Mouse (Mus musculus): ENCODE measurements around the gene Creld2. TPM values are rescaled to one million over a fixed set of nuclear protein-coding genes. Genes with fewer than 3 reads are reported as not detected.

Creld2 gene
- polyA plus RNA-seq, 1 experiment from 2014 or later, result 71.7 TPM

- H3K4me3 ChIP-seq (ENCODE audit: low read depth, low read length), result no peak overlapping the region
- no peaks in the 10 kb centered on the region for H3K27me3 ChIP-seq (ENCODE audit: control insufficient read depth, insufficient read depth, low read length)
- no peak for ATAC-seq (replicated peaks; ENCODE audit: insufficient number of reproducible peaks, low FRiP score, low TSS enrichment)
- H3K36me3 ChIP-seq (ENCODE audit: control insufficient read depth, insufficient read depth, low read length), result no peaks in the 10 kb centered on the region
- H3K27ac ChIP-seq (ENCODE audit: low read depth, low read length), result no peak overlapping the region
- 76% methylated on average over 6 of the region's 6 CpGs for WGBS (ENCODE audit: insufficient replicate concordance)
- H3K4me1 ChIP-seq (ENCODE audit: control insufficient read depth, insufficient read depth, low read length), result peaks cover 43% of the 10 kb centered on the region
- H3K4me2 ChIP-seq, result no peak overlapping the region; the same call in 1 of the 2 replicates
- no peak overlapping the region for H3K9ac ChIP-seq (ENCODE audit: low read depth, low read length)
- no peaks in the 10 kb centered on the region for H3K9me3 ChIP-seq (replicated peaks; ENCODE audit: control insufficient read depth, low read length)
These were observed 16.6 kb downstream of the Creld2 start for GRCm38 (mm10) chr15:88836031-88836430.

DNA sequence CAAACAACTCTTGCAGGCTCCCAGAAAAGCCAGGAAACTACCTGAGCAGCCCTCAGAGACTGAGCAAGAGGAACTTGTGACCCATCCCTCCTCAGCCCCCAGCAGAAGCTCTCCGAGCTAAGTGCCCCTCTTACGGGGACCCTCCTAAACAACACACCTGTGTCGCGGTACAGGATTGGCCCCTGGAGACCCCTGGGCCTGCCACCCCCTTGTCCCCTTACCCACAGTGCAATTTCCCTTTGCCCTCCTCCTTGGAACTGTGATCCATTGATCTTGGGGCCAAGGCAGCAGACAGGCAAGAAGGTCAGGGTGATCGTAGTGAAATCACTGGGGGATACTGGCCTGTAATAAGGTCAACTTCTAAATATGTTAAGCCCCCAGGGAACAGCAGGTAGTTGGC, 17.1 kb downstream of the Creld2 start:
- Histone ChIP-seq H3K27ac (ENCODE audit: low read depth, low read length) (no peak overlapping the region), H3K4me3 (ENCODE audit: low read depth, low read length) (peak overlapping the region; percentile 56; the same call in 1 of the 2 replicates), H3K4me1 (ENCODE audit: control insufficient read depth, insufficient read depth, low read length) (peaks cover 38% of the 10 kb centered on the region)

GRCm38 (mm10) chr15:88837199-88837932, 17.9 kb downstream of the Creld2 start:
- Histone ChIP-seq H3K27ac (ENCODE audit: low read depth, low read length) (peak overlapping the region; percentile 72), H3K4me3 (ENCODE audit: low read depth, low read length) (peak overlapping the region; percentile 56), H3K9me3 (replicated peaks; ENCODE audit: control insufficient read depth, low read length) (no peaks in the 10 kb centered on the region), H3K36me3 (ENCODE audit: control insufficient read depth, insufficient read depth, low read length) (no peaks in the 10 kb centered on the region), H3K9ac (ENCODE audit: low read depth, low read length) (peak overlapping the region; percentile 73), H3K4me1 (ENCODE audit: control insufficient read depth, insufficient read depth, low read length) (peaks cover 33% of the 10 kb centered on the region), H3K27me3 (ENCODE audit: control insufficient read depth, insufficient read depth, low read length) (no peaks in the 10 kb centered on the region), H3K4me2 (peak overlapping the region; percentile 72)
- ATAC-seq (replicated peaks; ENCODE audit: insufficient number of reproducible peaks, low FRiP score, low TSS enrichment), result peak; percentile 19
- WGBS (ENCODE audit: insufficient replicate concordance), result 2% methylated on average over 39 of the region's 39 CpGs

More for the DNA sequence above, 17.1 kb downstream of the Creld2 start:
- no peak overlapping the region for H3K9ac ChIP-seq (ENCODE audit: low read depth, low read length)
- WGBS (ENCODE audit: insufficient replicate concordance), result 63% methylated on average over 5 of the region's 5 CpGs
- H3K27me3 ChIP-seq (ENCODE audit: control insufficient read depth, insufficient read depth, low read length), result no peaks in the 10 kb centered on the region
- peak overlapping the region; percentile 72 for H3K4me2 ChIP-seq
- ATAC-seq (replicated peaks; ENCODE audit: insufficient number of reproducible peaks, low FRiP score, low TSS enrichment), result no peak
- no peaks in the 10 kb centered on the region for H3K36me3 ChIP-seq (ENCODE audit: control insufficient read depth, insufficient read depth, low read length)
- H3K9me3 ChIP-seq (replicated peaks; ENCODE audit: control insufficient read depth, low read length), result no peaks in the 10 kb centered on the region

- H3K36me3 ChIP-seq (ENCODE audit: control insufficient read depth, insufficient read depth, low read length), result no peaks in the 10 kb centered on the region
- peaks cover 30% of the 10 kb centered on the region for H3K4me1 ChIP-seq (ENCODE audit: control insufficient read depth, insufficient read depth, low read length)
- WGBS (ENCODE audit: insufficient replicate concordance), result under 1% methylated on average over 11 of the region's 11 CpGs
- ATAC-seq (replicated peaks; ENCODE audit: insufficient number of reproducible peaks, low FRiP score, low TSS enrichment), result no peak
- no peaks in the 10 kb centered on the region for H3K27me3 ChIP-seq (ENCODE audit: control insufficient read depth, insufficient read depth, low read length)
- peak overlapping the region; percentile 72 for H3K4me2 ChIP-seq
- no peaks in the 10 kb centered on the region for H3K9me3 ChIP-seq (replicated peaks; ENCODE audit: control insufficient read depth, low read length)
- peak overlapping the region; percentile 73 for H3K9ac ChIP-seq (ENCODE audit: low read depth, low read length)
- peak overlapping the region; percentile 56 for H3K4me3 ChIP-seq (ENCODE audit: low read depth, low read length)
- H3K27ac ChIP-seq (ENCODE audit: low read depth, low read length), result peak overlapping the region; percentile 72
These were observed 18.5 kb downstream of the Creld2 start for GRCm38 (mm10) chr15:88837977-88838376.

GRCm38 (mm10) chr15:88839271-88839670, 19.8 kb downstream of the Creld2 start:
- no peak overlapping the region for H3K4me3 ChIP-seq (ENCODE audit: low read depth, low read length)
- H3K9me3 ChIP-seq (replicated peaks; ENCODE audit: control insufficient read depth, low read length), result no peaks in the 10 kb centered on the region
- H3K9ac ChIP-seq (ENCODE audit: low read depth, low read length), result peak overlapping the region; percentile 66
- 12% methylated on average over 9 of the region's 9 CpGs for WGBS (ENCODE audit: insufficient replicate concordance)
- peak; percentile 88 for ATAC-seq (replicated peaks; ENCODE audit: insufficient number of reproducible peaks, low FRiP score, low TSS enrichment)
- peaks cover 38% of the 10 kb centered on the region for H3K4me1 ChIP-seq (ENCODE audit: control insufficient read depth, insufficient read depth, low read length)
- no peaks in the 10 kb centered on the region for H3K36me3 ChIP-seq (ENCODE audit: control insufficient read depth, insufficient read depth, low read length)
- H3K27me3 ChIP-seq (ENCODE audit: control insufficient read depth, insufficient read depth, low read length), result no peaks in the 10 kb centered on the region
- peak overlapping the region; percentile 50 for H3K4me2 ChIP-seq
- H3K27ac ChIP-seq (ENCODE audit: low read depth, low read length), result peak overlapping the region; percentile 99

- 22% methylated on average over 10 of the region's 10 CpGs for WGBS (ENCODE audit: insufficient replicate concordance)
- Histone ChIP-seq H3K4me3 (ENCODE audit: low read depth, low read length) (no peak overlapping the region), H3K4me1 (ENCODE audit: control insufficient read depth, insufficient read depth, low read length) (peaks cover 38% of the 10 kb centered on the region), H3K4me2 (no peak overlapping the region; the same call in 1 of the 2 replicates), H3K27ac (ENCODE audit: low read depth, low read length) (peak overlapping the region; percentile 99), H3K9me3 (replicated peaks; ENCODE audit: control insufficient read depth, low read length) (no peaks in the 10 kb centered on the region), H3K36me3 (ENCODE audit: control insufficient read depth, insufficient read depth, low read length) (no peaks in the 10 kb centered on the region), H3K27me3 (ENCODE audit: control insufficient read depth, insufficient read depth, low read length) (no peaks in the 10 kb centered on the region), H3K9ac (ENCODE audit: low read depth, low read length) (peak overlapping the region; percentile 66; the same call in 1 of the 2 replicates)
- no peak for ATAC-seq (replicated peaks; ENCODE audit: insufficient number of reproducible peaks, low FRiP score, low TSS enrichment)
These were observed 20.7 kb downstream of the Creld2 start for GRCm38 (mm10) chr15:88840126-88840525.

- H3K4me2 ChIP-seq, result no peak overlapping the region
- no peaks in the 10 kb centered on the region for H3K36me3 ChIP-seq (ENCODE audit: control insufficient read depth, insufficient read depth, low read length)
- H3K27ac ChIP-seq (ENCODE audit: low read depth, low read length), result no peak overlapping the region
- no peaks in the 10 kb centered on the region for H3K9me3 ChIP-seq (replicated peaks; ENCODE audit: control insufficient read depth, low read length)
- H3K27me3 ChIP-seq (ENCODE audit: control insufficient read depth, insufficient read depth, low read length), result no peaks in the 10 kb centered on the region
- no peak overlapping the region for H3K9ac ChIP-seq (ENCODE audit: low read depth, low read length)
- no peak overlapping the region for H3K4me3 ChIP-seq (ENCODE audit: low read depth, low read length)
- WGBS (ENCODE audit: insufficient replicate concordance), result 83% methylated on average over 2 of the region's 2 CpGs
- no peak for ATAC-seq (replicated peaks; ENCODE audit: insufficient number of reproducible peaks, low FRiP score, low TSS enrichment)
- peaks cover 37% of the 10 kb centered on the region for H3K4me1 ChIP-seq (ENCODE audit: control insufficient read depth, insufficient read depth, low read length)
These were observed 21.7 kb downstream of the Creld2 start for GRCm38 (mm10) chr15:88841160-88841559.

DNA sequence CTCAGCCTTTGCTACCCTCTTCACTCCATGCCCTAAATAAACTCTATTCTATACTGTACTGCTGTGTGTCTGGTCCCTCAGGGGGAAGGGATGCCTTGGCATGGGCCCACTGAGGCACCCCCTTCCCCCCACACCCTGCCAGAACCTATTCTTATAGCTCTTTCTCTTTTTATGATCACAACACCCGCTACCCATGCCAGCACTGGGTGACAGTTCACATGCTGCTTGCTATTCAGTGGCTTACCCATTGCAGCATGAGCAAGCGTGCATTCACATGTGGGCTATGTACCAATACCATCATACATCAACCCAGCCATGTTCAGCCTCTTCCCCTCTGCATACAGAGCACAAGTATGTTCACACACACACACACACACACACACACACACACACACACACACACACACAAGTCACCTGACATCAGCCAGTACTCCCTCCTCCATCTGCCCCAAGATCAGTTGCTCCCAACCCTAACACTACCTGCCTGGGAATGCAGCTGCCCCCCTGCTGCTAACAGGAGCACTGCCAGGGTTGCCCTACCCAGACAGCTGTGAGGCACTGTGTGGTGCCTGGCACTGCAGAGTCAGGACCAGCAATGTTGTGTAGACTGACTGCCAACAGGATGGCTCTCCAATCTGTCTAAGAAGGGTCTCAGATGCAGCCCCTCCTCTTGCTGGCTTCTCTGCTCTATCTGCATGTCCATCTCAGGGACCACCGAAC, 22.3 kb downstream of the Creld2 start:
- Histone ChIP-seq H3K4me3 (ENCODE audit: low read depth, low read length) (no peak overlapping the region), H3K27ac (ENCODE audit: low read depth, low read length) (no peak overlapping the region), H3K9ac (ENCODE audit: low read depth, low read length) (no peak overlapping the region), H3K36me3 (ENCODE audit: control insufficient read depth, insufficient read depth, low read length) (no peaks in the 10 kb centered on the region), H3K4me1 (ENCODE audit: control insufficient read depth, insufficient read depth, low read length) (peaks cover 34% of the 10 kb centered on the region), H3K4me2 (no peak overlapping the region), H3K9me3 (replicated peaks; ENCODE audit: control insufficient read depth, low read length) (no peaks in the 10 kb centered on the region), H3K27me3 (ENCODE audit: control insufficient read depth, insufficient read depth, low read length) (no peaks in the 10 kb centered on the region)
- 80% methylated on average over 3 of the region's 3 CpGs for WGBS (ENCODE audit: insufficient replicate concordance)
- no peak for ATAC-seq (replicated peaks; ENCODE audit: insufficient number of reproducible peaks, low FRiP score, low TSS enrichment)
